Mouse (Mus musculus) liver, embryonic 14.5 days (tissue): ENCODE measurements around the gene Ccdc86. TPM values are rescaled to one million over a fixed set of nuclear protein-coding genes. Genes with fewer than 3 reads are reported as not detected.

Experiments
- ATAC-seq: fragments of 200-750 bp; cut with Nextera tagmentation; 2 replicates; pipeline ENCODE4 v1.8.0; 2017; ENCODE audit warnings: moderate number of reproducible peaks, mild to moderate bottlenecking, moderate library complexity; ENCODE audit not compliant: insufficient read depth
- DNase-seq, 3 experiments: peaks; one replicate each; pipeline ENCODE4 v3.0.0-alpha.2; 2012 to 2013; ENCODE audit warnings: low read depth in 3 of 3, low spot score in 3 of 3
- H3K27ac ChIP-seq: fragments of 300-500 bp; sonication (generic); 2 replicates; pipeline ENCODE4 v1.5.1; 2014; ENCODE audit warnings: moderate library complexity, mild to moderate bottlenecking, control low read depth, inconsistent platforms
- H3K27me3 ChIP-seq: fragments of 300-500 bp; sonication (generic); 2 replicates; pipeline ENCODE4 v1.6.1; 2014; ENCODE audit warnings: mild to moderate bottlenecking, low read length, moderate library complexity; ENCODE audit not compliant: control insufficient read depth, insufficient read depth
- H3K36me3 ChIP-seq: fragments of 300-500 bp; sonication (generic); replicated peaks from 2 replicates; pipeline ENCODE4 v1.6.1; 2014; ENCODE audit warnings: low read depth; ENCODE audit not compliant: control insufficient read depth, insufficient read depth
- H3K4me1 ChIP-seq, 2 experiments: fragments of 200-500 bp in 1 of 2; fragments of 300-500 bp in 1 of 2; sonication (generic) in 1 of 2; replicated peaks; 2 replicates each; pipeline ENCODE4 v1.6.1; 2012 to 2014; ENCODE audit warnings: antibody characterized with exemption in 1 of 2, inconsistent platforms in 1 of 2, low read length in 1 of 2; ENCODE audit not compliant: control insufficient read depth in 2 of 2, insufficient read depth in 2 of 2
- H3K4me2 ChIP-seq: fragments of 300-500 bp; sonication (generic); 2 replicates; pipeline ENCODE4 v1.6.1; 2014; ENCODE audit warnings: low read depth, mild to moderate bottlenecking, control low read depth, moderate library complexity
- H3K4me3 ChIP-seq, 2 experiments: fragments of 200-500 bp in 1 of 2; fragments of 300-500 bp in 1 of 2; sonication (generic) in 1 of 2; 2 replicates each; pipeline ENCODE4 v1.5.1; 2012 to 2014; ENCODE audit warnings: low read depth in 2 of 2, low read length in 2 of 2, mild to moderate bottlenecking in 2 of 2, control low read depth in 1 of 2, inconsistent platforms in 1 of 2, moderate library complexity in 1 of 2; ENCODE audit not compliant: insufficient read depth in 1 of 2
- H3K9ac ChIP-seq: fragments of 300-500 bp; sonication (generic); replicated peaks from 2 replicates; pipeline ENCODE4 v1.6.1; 2014; ENCODE audit warnings: mild to moderate bottlenecking, control low read depth, moderate library complexity
- H3K9me3 ChIP-seq: fragments of 300-500 bp; sonication (generic); 2 replicates; pipeline ENCODE4 v1.6.1; 2016; ENCODE audit warnings: low read length, mixed read lengths; ENCODE audit not compliant: control insufficient read depth
- CTCF ChIP-seq: IDR thresholded peaks from 2 replicates; pipeline ENCODE4 v1.5.1; 2016; ENCODE audit warnings: antibody characterized with exemption, low read depth, control low read depth
- EP300 ChIP-seq: IDR thresholded peaks from 2 replicates; pipeline ENCODE4 v1.6.1; 2016; ENCODE audit warnings: antibody characterized with exemption, low read depth
- WGBS: fragments of 180-500 bp; shearing (Covaris S2); extraction: QIAGEN DNeasy Blood & Tissue Kit; methylation state at CpG from one replicate; pipeline ENCODE4 v1.1.7; 2014; ENCODE audit not compliant: insufficient replicate concordance; 5-methylcytosine and 5-hydroxymethylcytosine counted together
- polyA plus RNA-seq, 2 experiments: library from polyadenylated mRNA; depleted of rRNA in 1 of 2; stranded (reverse) in 1 of 2; unstranded in 1 of 2; fragments of >200 nt; fragmentation: Nextera tagmentation in 1 of 2; extraction: Ambion mirVana in 1 of 2; gene quantifications; 2 replicates each; pipeline versions ENCODE4 v1.2.1 to v1.2.3; 2012 to 2014

Ccdc86 gene
- polyA plus RNA-seq, 2 experiments = 4.9 to 10.6 TPM

- no peak for DNase-seq
- H3K4me3 ChIP-seq = no peak overlapping the region
- TF ChIP-seq CTCF = no peak
- TF ChIP-seq EP300 = no peak
- no peak for ATAC-seq
- no peaks in the 10 kb centered on the region for H3K9me3 ChIP-seq
- no peaks in the 10 kb centered on the region for H3K27me3 ChIP-seq
- no peaks in the 10 kb centered on the region for H3K4me1 ChIP-seq
- no peaks in the 10 kb centered on the region for H3K36me3 ChIP-seq
- no peak overlapping the region for H3K27ac ChIP-seq
- WGBS = 40% methylated on average over 4 of the region's 4 CpGs
- H3K4me2 ChIP-seq = no peak overlapping the region
- no peak overlapping the region for H3K9ac ChIP-seq
These were observed 24.8 kb downstream of the Ccdc86 start for GRCm38 (mm10) chr19:10924220-10924619.

- no peak overlapping the region for H3K27ac ChIP-seq
- 0 out of 4 replicates have a peak, but pooled peaks cover 0 to 3% of the 10 kb centered on the region in 2 experiments for H3K4me1 ChIP-seq
- no peak overlapping the region for H3K4me2 ChIP-seq
- DNase-seq (no peak), ATAC-seq (no peak)
- H3K9me3 ChIP-seq = no peaks in the 10 kb centered on the region
- WGBS = 58% methylated on average over 3 of the region's 3 CpGs
- no peak for TF ChIP-seq EP300
- TF ChIP-seq CTCF = no peak
- no peak overlapping the region for H3K9ac ChIP-seq
- H3K4me3 ChIP-seq = no peak overlapping the region
- H3K27me3 ChIP-seq = no peaks in the 10 kb centered on the region
- H3K36me3 ChIP-seq = no peaks in the 10 kb centered on the region
These were observed 28.0 kb downstream of the Ccdc86 start for GRCm38 (mm10) chr19:10921058-10921457.

- no peak within 1 kb of the TSS for H3K4me2 ChIP-seq
- no peaks in the 10 kb centered on the region for H3K27me3 ChIP-seq
- H3K9me3 ChIP-seq = no peaks in the 10 kb centered on the region
- 51% methylated on average over 2 of the region's 2 CpGs for WGBS
- no peak within 1 kb of the TSS for H3K27ac ChIP-seq
- H3K9ac ChIP-seq = no peak within 1 kb of the TSS
- DNase-seq = no peak
- no peak within 1 kb of the TSS for H3K4me3 ChIP-seq
- H3K36me3 ChIP-seq = no peaks in the 10 kb centered on the region
- 0 out of 4 replicates have a peak, but pooled peaks cover 0 to 3% of the 10 kb centered on the region in 2 experiments for H3K4me1 ChIP-seq
- ATAC-seq = no peak
- no peak for TF ChIP-seq EP300
These were observed 28.5 kb downstream of the Ccdc86 start, which contains the start of gene Zp1 for GRCm38 (mm10) chr19:10920532-10920931. Gene Zp1 (minus strand): TSS chr19:10920632.

- DNase-seq (no peak), ATAC-seq (no peak)
- Histone ChIP-seq H3K27ac (no peak overlapping the region), H3K4me3 (no peak overlapping the region), H3K36me3 (no peaks in the 10 kb centered on the region), H3K27me3 (no peaks in the 10 kb centered on the region), H3K4me2 (no peak overlapping the region), H3K9ac (no peak overlapping the region), H3K4me1 (0 out of 4 replicates have a peak, but pooled peaks cover 0 to 3% of the 10 kb centered on the region in 2 experiments), H3K9me3 (no peaks in the 10 kb centered on the region)
- WGBS = 67% methylated on average over 10 of the region's 10 CpGs
- no peak for TF ChIP-seq EP300
- TF ChIP-seq CTCF = no peak
These were observed 30.6 kb downstream of the Ccdc86 start for GRCm38 (mm10) chr19:10918321-10918991.

GRCm38 (mm10) chr19:10916506-10916905, 32.6 kb downstream of the Ccdc86 start:
- 31% methylated on average over 5 of the region's 5 CpGs for WGBS
- no peaks in the 10 kb centered on the region for H3K27me3 ChIP-seq
- TF ChIP-seq EP300 = no peak
- no peak for TF ChIP-seq CTCF

More at GRCm38 (mm10) chr19:10916506-10916905, 32.6 kb downstream of the Ccdc86 start:
- ATAC-seq (no peak), DNase-seq (no peak)
- Histone ChIP-seq H3K4me3 (no peak overlapping the region), H3K36me3 (no peaks in the 10 kb centered on the region), H3K4me1 (0 out of 4 replicates have a peak, but pooled peaks cover 0 to 3% of the 10 kb centered on the region in 2 experiments), H3K27ac (no peak overlapping the region), H3K9ac (no peak overlapping the region), H3K4me2 (no peak overlapping the region), H3K9me3 (no peaks in the 10 kb centered on the region)
